Mouse (Mus musculus): Measurements from ENCODE around the gene Mcrip2. TPM values are rescaled to one million over a fixed set of nuclear protein-coding genes. Genes with fewer than 3 reads are reported as not detected.

The Mcrip2 gene
- polyA plus RNA-seq, 1 experiment = 84.8 TPM

DNA sequence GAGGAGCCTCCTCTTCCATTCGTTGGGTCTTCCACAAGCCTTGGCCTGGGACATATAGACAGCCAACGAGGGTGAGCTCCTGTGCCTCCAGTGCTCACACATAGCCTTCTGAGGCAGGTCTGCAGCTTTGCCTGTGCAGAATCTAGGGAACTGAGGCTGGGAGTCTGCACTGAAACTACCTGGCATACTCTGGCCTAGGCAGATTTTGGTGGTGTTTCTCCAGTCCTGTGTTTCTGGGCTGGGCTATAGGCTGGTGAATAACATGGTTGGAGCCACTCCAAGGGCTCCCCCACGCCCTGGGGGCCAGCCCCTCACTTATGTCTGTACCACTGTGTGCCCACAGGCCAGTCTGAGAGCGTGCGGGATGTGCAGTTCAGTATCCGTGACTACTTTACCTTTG, 43.3 kb downstream of the Mcrip2 start:
- Histone ChIP-seq H3K27ac (ENCODE audit: insufficient read depth, low read depth, low read length) (no peak overlapping the region), H3K4me1 (ENCODE audit: control insufficient read depth, insufficient read depth, insufficient read length, low read length) (peaks cover 19% of the 10 kb centered on the region), H3K4me3 (ENCODE audit: low read depth, low read length) (no peak overlapping the region), H3K27me3 (ENCODE audit: control insufficient read depth, insufficient read depth, low read length) (no peaks in the 10 kb centered on the region), H3K36me3 (ENCODE audit: control insufficient read depth, insufficient read depth, low read length) (peaks cover 11% of the 10 kb centered on the region)
- 89% methylated on average over 6 of the region's 6 CpGs for WGBS
- no peak for TF ChIP-seq POLR2A (IDR thresholded peaks at IDR 0.05; ENCODE audit: low read depth, low read length)
- TF ChIP-seq CTCF (IDR thresholded peaks at IDR 0.05; ENCODE audit: extremely low read depth, insufficient read length, insufficient replicate concordance, low read depth, low read length) = no peak

DNA sequence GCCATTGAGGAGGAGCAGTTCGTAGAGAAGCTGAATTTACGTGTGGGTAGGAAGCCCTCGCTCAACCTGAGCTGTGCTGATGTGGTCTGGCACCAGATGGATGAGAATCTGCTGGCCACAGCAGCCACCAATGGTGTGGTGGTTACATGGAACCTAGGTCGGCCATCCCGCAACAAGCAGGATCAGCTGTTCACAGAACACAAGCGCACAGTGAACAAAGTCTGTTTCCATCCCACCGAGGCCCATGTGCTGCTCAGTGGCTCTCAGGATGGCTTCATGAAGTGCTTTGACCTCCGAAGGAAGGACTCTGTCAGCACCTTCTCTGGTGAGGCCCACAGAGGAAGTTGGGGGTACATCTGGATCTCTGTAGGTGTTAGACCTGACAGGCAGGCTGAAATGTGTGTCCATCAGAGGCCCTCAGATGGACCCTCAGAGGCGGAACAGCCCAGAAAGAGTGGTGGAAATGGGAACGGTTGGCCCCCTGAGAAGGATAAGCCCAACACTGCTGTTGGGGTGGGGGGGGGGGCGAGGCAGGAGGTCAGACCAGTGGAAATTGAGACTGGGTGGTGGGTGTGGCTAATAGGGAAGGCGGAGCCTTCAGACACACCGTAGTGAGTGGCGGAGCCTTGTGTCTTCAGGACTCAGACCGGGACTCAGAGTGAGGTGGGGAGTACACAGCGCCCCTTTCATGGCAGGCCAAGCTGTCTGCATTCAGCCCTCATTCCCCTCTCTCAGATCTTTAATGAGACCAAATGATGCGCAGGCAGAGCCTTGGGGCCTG, 44.0 kb downstream of the Mcrip2 start:
- no peak for TF ChIP-seq CTCF (IDR thresholded peaks at IDR 0.05; ENCODE audit: extremely low read depth, insufficient read length, insufficient replicate concordance, low read depth, low read length)
- no peak for TF ChIP-seq POLR2A (IDR thresholded peaks at IDR 0.05; ENCODE audit: low read depth, low read length)
- H3K4me3 ChIP-seq (ENCODE audit: low read depth, low read length) = peak overlapping the region; percentile 91
- 62% methylated on average over 17 of the region's 17 CpGs for WGBS
- H3K4me1 ChIP-seq (ENCODE audit: control insufficient read depth, insufficient read depth, insufficient read length, low read length) = peaks cover 20% of the 10 kb centered on the region
- H3K36me3 ChIP-seq (ENCODE audit: control insufficient read depth, insufficient read depth, low read length) = peaks cover 11% of the 10 kb centered on the region
- H3K27ac ChIP-seq (ENCODE audit: insufficient read depth, low read depth, low read length) = no peak overlapping the region
- peaks cover 4% of the 10 kb centered on the region; the same call in 1 of the 2 replicates for H3K27me3 ChIP-seq (ENCODE audit: control insufficient read depth, insufficient read depth, low read length)

GRCm38 (mm10) chr17:25823452-25823851, 45.1 kb downstream of the Mcrip2 start, which contains the start of gene Wdr24:
Wdr24 (plus strand) TSS chr17:25823627.
- Histone ChIP-seq H3K27me3 (ENCODE audit: control insufficient read depth, insufficient read depth, low read length) (peaks cover 14% of the 10 kb centered on the region; the same call in 1 of the 2 replicates), H3K27ac (ENCODE audit: insufficient read depth, low read depth, low read length) (peak within 1 kb of the TSS; percentile 52), H3K4me3 (ENCODE audit: low read depth, low read length) (peak within 1 kb of the TSS; percentile 91), H3K4me1 (ENCODE audit: control insufficient read depth, insufficient read depth, insufficient read length, low read length) (peaks cover 21% of the 10 kb centered on the region), H3K36me3 (ENCODE audit: control insufficient read depth, insufficient read depth, low read length) (peaks cover 11% of the 10 kb centered on the region)
- no peak for TF ChIP-seq CTCF (IDR thresholded peaks at IDR 0.05; ENCODE audit: extremely low read depth, insufficient read length, insufficient replicate concordance, low read depth, low read length)
- no peak for TF ChIP-seq POLR2A (IDR thresholded peaks at IDR 0.05; ENCODE audit: low read depth, low read length)
- WGBS = under 1% methylated on average over 18 of the region's 18 CpGs

DNA sequence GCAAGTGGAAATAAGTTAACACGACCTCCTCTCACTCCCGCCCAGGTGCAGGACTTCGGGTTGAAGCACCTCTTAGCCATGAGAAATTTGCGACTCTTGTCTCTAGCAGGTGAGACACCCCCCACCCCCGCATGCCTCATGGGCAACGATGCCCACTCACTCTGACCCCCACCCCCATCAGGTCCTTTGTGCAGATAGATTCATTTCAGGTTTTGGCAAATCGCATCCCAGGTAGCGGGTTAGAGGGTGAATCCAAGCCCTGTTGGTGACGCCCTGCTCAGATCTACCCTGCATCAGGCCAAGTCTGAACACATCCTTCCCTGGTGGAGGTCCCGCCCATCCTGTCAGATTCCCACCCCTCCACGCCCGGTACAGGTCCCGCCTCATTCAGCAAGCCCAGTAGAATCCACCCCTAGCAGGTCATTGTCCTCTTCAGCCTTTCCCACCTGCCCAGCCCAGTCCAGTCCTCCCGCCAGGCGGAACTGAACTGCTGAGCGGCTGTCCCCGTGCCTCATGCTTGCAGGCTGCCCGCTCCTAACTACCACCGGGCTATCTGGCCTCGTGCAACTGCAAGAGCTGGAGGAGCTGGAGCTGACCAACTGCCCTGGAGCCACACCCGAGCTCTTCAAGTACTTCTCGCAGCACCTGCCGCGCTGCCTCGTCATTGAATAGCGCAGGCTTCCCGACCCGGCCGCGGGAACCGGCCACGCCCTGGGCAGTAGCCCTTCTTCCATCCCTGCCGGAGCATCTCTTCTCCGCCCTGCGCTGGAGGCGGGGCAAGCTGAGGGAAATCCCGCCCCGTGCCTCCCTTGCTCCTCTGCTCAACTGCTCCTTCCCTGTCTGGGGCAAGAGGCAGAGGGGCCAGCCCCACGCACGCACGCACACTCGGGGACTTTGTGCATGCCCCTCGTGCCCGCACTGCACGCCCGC, 49.4 kb downstream of the Mcrip2 start:
- peak overlapping the region; percentile 36 for H3K4me3 ChIP-seq (ENCODE audit: low read depth, low read length)
- peaks cover 14% of the 10 kb centered on the region; the same call in 1 of the 2 replicates for H3K27me3 ChIP-seq (ENCODE audit: control insufficient read depth, insufficient read depth, low read length)
- WGBS = 7% methylated on average over 46 of the region's 46 CpGs
- H3K4me1 ChIP-seq (ENCODE audit: control insufficient read depth, insufficient read depth, insufficient read length, low read length) = peaks cover 9% of the 10 kb centered on the region
- no peaks in the 10 kb centered on the region for H3K36me3 ChIP-seq (ENCODE audit: control insufficient read depth, insufficient read depth, low read length)
- TF ChIP-seq POLR2A (IDR thresholded peaks at IDR 0.05; ENCODE audit: low read depth, low read length) (no peak), CTCF (IDR thresholded peaks at IDR 0.05; ENCODE audit: extremely low read depth, insufficient read length, insufficient replicate concordance, low read depth, low read length) (no peak)
- H3K27ac ChIP-seq (ENCODE audit: insufficient read depth, low read depth, low read length) = no peak overlapping the region

- TF ChIP-seq POLR2A (IDR thresholded peaks at IDR 0.05; ENCODE audit: low read depth, low read length) (no peak), CTCF (IDR thresholded peaks at IDR 0.05; ENCODE audit: extremely low read depth, insufficient read length, insufficient replicate concordance, low read depth, low read length) (no peak)
- Histone ChIP-seq H3K36me3 (ENCODE audit: control insufficient read depth, insufficient read depth, low read length) (no peaks in the 10 kb centered on the region), H3K4me1 (ENCODE audit: control insufficient read depth, insufficient read depth, insufficient read length, low read length) (peaks cover 7% of the 10 kb centered on the region), H3K27me3 (ENCODE audit: control insufficient read depth, insufficient read depth, low read length) (peaks cover 14% of the 10 kb centered on the region; the same call in 1 of the 2 replicates), H3K27ac (ENCODE audit: insufficient read depth, low read depth, low read length) (no peak overlapping the region), H3K4me3 (ENCODE audit: low read depth, low read length) (no peak overlapping the region)
- 81% methylated on average over 11 of the region's 11 CpGs for WGBS
Measured at GRCm38 (mm10) chr17:25817662-25818061, 50.9 kb downstream of the Mcrip2 start.

Other genes starting within 250 kb of the Mcrip2 start
- gene Gng13, start 151.6 kb downstream of the Mcrip2 start, polyA plus RNA-seq (2012; rRNA removed) = 0.20 and 0.30 TPM in 2 replicates
- gene Chtf18, start 141.3 kb downstream of the Mcrip2 start, polyA plus RNA-seq (2012; rRNA removed) = 7.3 and 15.2 TPM in 2 replicates
- gene Rpusd1, start 141.1 kb downstream of the Mcrip2 start, polyA plus RNA-seq (2012; rRNA removed) = 12.4 and 23.0 TPM in 2 replicates
- 0.16 and 0.20 TPM in 2 replicates for gene Mslnl, start 132.7 kb downstream of the Mcrip2 start, polyA plus RNA-seq (2012; rRNA removed)
- 1.0 and 3.8 TPM in 2 replicates for gene Msln, start 114.4 kb downstream of the Mcrip2 start, polyA plus RNA-seq (2012; rRNA removed)
- gene Narfl, start 95.0 kb downstream of the Mcrip2 start, polyA plus RNA-seq (2012; rRNA removed) = 14.9 and 19.3 TPM in 2 replicates
- 12.7 and 25.0 TPM in 2 replicates for gene Haghl, start 83.1 kb downstream of the Mcrip2 start, polyA plus RNA-seq (2012; rRNA removed)
- gene Ccdc78, start 82.2 kb downstream of the Mcrip2 start, polyA plus RNA-seq (2012; rRNA removed) = 0.06 TPM in 1 of 2 replicates, not detected in the other
- 70.7 and 135 TPM in 2 replicates for gene Fam173a, start 75.9 kb downstream of the Mcrip2 start, polyA plus RNA-seq (2012; rRNA removed)
- 0.48 TPM in 1 of 2 replicates, not detected in the other for gene AC134908.4, start 73.1 kb downstream of the Mcrip2 start, polyA plus RNA-seq (2012; rRNA removed)
- 28.2 and 31.9 TPM in 2 replicates for gene Metrn, start 71.6 kb downstream of the Mcrip2 start, polyA plus RNA-seq (2012; rRNA removed)
- 3.1 and 3.7 TPM in 2 replicates for gene Fbxl16, start 59.7 kb downstream of the Mcrip2 start, polyA plus RNA-seq (2012; rRNA removed)
- 18.2 and 40.0 TPM in 2 replicates for gene Wdr24, start 45.1 kb downstream of the Mcrip2 start, polyA plus RNA-seq (2012; rRNA removed)
- 30.2 and 47.3 TPM in 2 replicates for gene Jmjd8, start 39.9 kb downstream of the Mcrip2 start, polyA plus RNA-seq (2012; rRNA removed)
- gene Stub1, start 35.4 kb downstream of the Mcrip2 start, polyA plus RNA-seq (2012; rRNA removed) = 76.7 and 141 TPM in 2 replicates
- 6.9 and 10.6 TPM in 2 replicates for gene Rhbdl1, start 31.5 kb downstream of the Mcrip2 start, polyA plus RNA-seq (2012; rRNA removed)
- 28.3 and 55.5 TPM in 2 replicates for gene Gm20683, start 27.0 kb downstream of the Mcrip2 start, polyA plus RNA-seq (2012; rRNA removed)
- 54.9 and 87.5 TPM in 2 replicates for gene Rhot2, start 23.9 kb downstream of the Mcrip2 start, polyA plus RNA-seq (2012; rRNA removed)
- gene Wdr90, start 7.3 kb downstream of the Mcrip2 start, polyA plus RNA-seq (2012; rRNA removed) = 8.3 and 13.3 TPM in 2 replicates
- 149 and 196 TPM in 2 replicates for gene Mettl26, start 6.3 kb upstream of the Mcrip2 start, polyA plus RNA-seq (2012; rRNA removed)
- 0.72 and 2.6 TPM in 2 replicates for gene Wfikkn1, start 12.1 kb upstream of the Mcrip2 start, polyA plus RNA-seq (2012; rRNA removed)
- gene Rab40c, start 51.0 kb upstream of the Mcrip2 start, polyA plus RNA-seq (2012; rRNA removed) = 20.7 and 43.4 TPM in 2 replicates
- 59.8 and 74.1 TPM in 2 replicates for gene Pigq, start 76.2 kb upstream of the Mcrip2 start, polyA plus RNA-seq (2012; rRNA removed)
- gene Nhlrc4, start 76.2 kb upstream of the Mcrip2 start, polyA plus RNA-seq (2012; rRNA removed) = 0.51 TPM in 1 of 2 replicates, not detected in the other
- 0.04 TPM in 1 of 2 replicates, not detected in the other for gene A930017K11Rik, start 83.8 kb upstream of the Mcrip2 start, polyA plus RNA-seq (2012; rRNA removed)
- 46.8 and 75.2 TPM in 2 replicates for gene Capn15, start 117.0 kb upstream of the Mcrip2 start, polyA plus RNA-seq (2012; rRNA removed)
- gene Rab11fip3, start 200.8 kb upstream of the Mcrip2 start, polyA plus RNA-seq (2012; rRNA removed) = 37.3 and 116 TPM in 2 replicates
- gene Decr2, start 221.6 kb upstream of the Mcrip2 start, polyA plus RNA-seq (2012; rRNA removed) = 10.9 and 14.5 TPM in 2 replicates
- gene Nme4, start 226.8 kb upstream of the Mcrip2 start, polyA plus RNA-seq (2012; rRNA removed) = 10.3 and 11.5 TPM in 2 replicates
- gene Tmem8, start 244.5 kb upstream of the Mcrip2 start, polyA plus RNA-seq (2012; rRNA removed) = 189 and 283 TPM in 2 replicates

Measured in small intestine, adult 2 months (tissue).